Mouse (Mus musculus) thymus, adult 2 months (tissue): Measurements from ENCODE around the gene Pbx1. TPM values are rescaled to one million over a fixed set of nuclear protein-coding genes. Genes with fewer than 3 reads are reported as not detected.

Experiments
- DNase-seq: peaks from one replicate; pipeline ENCODE4 v3.0.0; 2021
- H3K27ac ChIP-seq: fragments of 200-500 bp; 2 replicates; pipeline ENCODE4 v1.5.1; 2012; ENCODE audit warnings: low read length, control low read depth; ENCODE audit not compliant: control insufficient read depth, insufficient read depth
- H3K27me3 ChIP-seq: fragments of 200-500 bp; 2 replicates; pipeline ENCODE4 v1.6.1; 2012; ENCODE audit warnings: mild to moderate bottlenecking, low read length, moderate library complexity, mixed read lengths; ENCODE audit not compliant: control insufficient read depth, insufficient read depth
- H3K36me3 ChIP-seq: fragments of 200-500 bp; 2 replicates; pipeline ENCODE4 v1.6.1; 2012; ENCODE audit warnings: mild to moderate bottlenecking, low read length, moderate library complexity; ENCODE audit not compliant: control insufficient read depth, insufficient read depth
- H3K4me1 ChIP-seq: fragments of 200-500 bp; replicated peaks from 2 replicates; pipeline ENCODE4 v1.6.1; 2012; ENCODE audit warnings: low read length; ENCODE audit not compliant: control insufficient read depth, insufficient read depth
- H3K4me3 ChIP-seq: fragments of 200-500 bp; 2 replicates; pipeline ENCODE4 v1.5.1; 2012; ENCODE audit warnings: mild to moderate bottlenecking, low read length, control low read depth, moderate library complexity; ENCODE audit not compliant: control insufficient read depth, insufficient read depth
- CTCF ChIP-seq: fragments of 200-500 bp; IDR thresholded peaks from 2 replicates; pipeline ENCODE4 v1.5.1; 2012; ENCODE audit warnings: mild to moderate bottlenecking, control low read depth, low read length, moderate library complexity, borderline replicate concordance; ENCODE audit not compliant: control insufficient read depth, poor library complexity, insufficient read depth; ENCODE audit errors: extremely low read depth
- POLR2A ChIP-seq: fragments of 200-500 bp; IDR thresholded peaks from 2 replicates; pipeline ENCODE4 v1.6.1; 2012; ENCODE audit warnings: mild to moderate bottlenecking, low read length, control low read depth, moderate library complexity; ENCODE audit not compliant: control insufficient read depth, poor library complexity, insufficient read depth; ENCODE audit errors: extremely low read depth
- WGBS: fragments of 180-500 bp; shearing (Covaris S2); methylation state at CpG from one replicate; pipeline ENCODE4 v1.1.7; 2018; 5-methylcytosine and 5-hydroxymethylcytosine counted together
- polyA plus RNA-seq: library from polyadenylated mRNA; depleted of rRNA; stranded (reverse); fragments of >200 nt; gene quantifications from 2 replicates; pipeline ENCODE4 v1.2.3, GENCODE M21; 2012

Pbx1 gene
- polyA plus RNA-seq, 1 experiment, result 13.0 TPM

- Histone ChIP-seq H3K4me1 (no peaks in the 10 kb centered on the region), H3K36me3 (no peaks in the 10 kb centered on the region), H3K27me3 (no peaks in the 10 kb centered on the region), H3K27ac (no peak overlapping the region), H3K4me3 (no peak overlapping the region)
- no peak for TF ChIP-seq CTCF
- no peak for TF ChIP-seq POLR2A
- no peak for DNase-seq
- WGBS, result 93% methylated on average over 5 of the region's 5 CpGs
Measured at GRCm38 (mm10) chr1:168118077-168118476, 314.0 kb downstream of the Pbx1 start.

- H3K4me1 ChIP-seq, result no peaks in the 10 kb centered on the region
- DNase-seq, result no peak
- no peaks in the 10 kb centered on the region for H3K36me3 ChIP-seq
- H3K27me3 ChIP-seq, result no peaks in the 10 kb centered on the region
- TF ChIP-seq POLR2A, result no peak
- TF ChIP-seq CTCF, result no peak
- no peak overlapping the region for H3K4me3 ChIP-seq
- WGBS, result 93% methylated on average over 4 of the region's 4 CpGs
- H3K27ac ChIP-seq, result no peak overlapping the region
Measured at GRCm38 (mm10) chr1:168117367-168117766, 314.7 kb downstream of the Pbx1 start.

- H3K27me3 ChIP-seq, result no peaks in the 10 kb centered on the region
- H3K4me3 ChIP-seq, result no peak overlapping the region
- no peak for DNase-seq
- no peaks in the 10 kb centered on the region for H3K36me3 ChIP-seq
- 96% methylated on average over 8 of the region's 8 CpGs for WGBS
- no peaks in the 10 kb centered on the region for H3K4me1 ChIP-seq
- no peak for TF ChIP-seq CTCF
- TF ChIP-seq POLR2A, result no peak
- H3K27ac ChIP-seq, result no peak overlapping the region
Measured at GRCm38 (mm10) chr1:168109797-168110196, 322.3 kb downstream of the Pbx1 start.

- 72% methylated on average over 2 of the region's 2 CpGs for WGBS
- no peaks in the 10 kb centered on the region for H3K4me1 ChIP-seq
- no peak overlapping the region for H3K4me3 ChIP-seq
- DNase-seq, result no peak
- no peaks in the 10 kb centered on the region for H3K27me3 ChIP-seq
- no peaks in the 10 kb centered on the region for H3K36me3 ChIP-seq
- TF ChIP-seq CTCF (no peak), POLR2A (no peak)
- H3K27ac ChIP-seq, result no peak overlapping the region
Measured at GRCm38 (mm10) chr1:168103821-168104220, 328.2 kb downstream of the Pbx1 start.

- H3K36me3 ChIP-seq, result no peaks in the 10 kb centered on the region
- H3K4me1 ChIP-seq, result no peaks in the 10 kb centered on the region
- DNase-seq, result no peak
- H3K27ac ChIP-seq, result no peak overlapping the region
- no peak overlapping the region for H3K4me3 ChIP-seq
- no peaks in the 10 kb centered on the region for H3K27me3 ChIP-seq
- no peak for TF ChIP-seq CTCF
- TF ChIP-seq POLR2A, result no peak
- WGBS, result 79% methylated on average over 3 of the region's 3 CpGs
Measured at GRCm38 (mm10) chr1:168101514-168101913, 330.6 kb downstream of the Pbx1 start.

- WGBS, result 100% methylated on average over 2 of the region's 2 CpGs
- H3K4me1 ChIP-seq, result no peaks in the 10 kb centered on the region
- no peak for DNase-seq
Measured at GRCm38 (mm10) chr1:168098806-168099205, 333.3 kb downstream of the Pbx1 start.

GRCm38 (mm10) chr1:168094671-168095070 lies 337.4 kb downstream of the Pbx1 start:
- H3K4me3 ChIP-seq, result no peak overlapping the region
- no peaks in the 10 kb centered on the region for H3K36me3 ChIP-seq
- 54% methylated on average over 4 of the region's 4 CpGs for WGBS
- H3K27ac ChIP-seq, result no peak overlapping the region
- no peaks in the 10 kb centered on the region for H3K27me3 ChIP-seq
- no peak for TF ChIP-seq POLR2A
- TF ChIP-seq CTCF, result no peak
- no peak for DNase-seq
- no peaks in the 10 kb centered on the region for H3K4me1 ChIP-seq

More at GRCm38 (mm10) chr1:168098806-168099205, 333.3 kb downstream of the Pbx1 start:
- H3K36me3 ChIP-seq, result no peaks in the 10 kb centered on the region
- H3K27me3 ChIP-seq, result no peaks in the 10 kb centered on the region
- H3K4me3 ChIP-seq, result no peak overlapping the region
- TF ChIP-seq POLR2A (no peak), CTCF (no peak)
- no peak overlapping the region for H3K27ac ChIP-seq
